Mouse (Mus musculus) urinary bladder, adult 18-20 months (tissue): ENCODE measurements around the gene Blm.
"Not testable (repeated sequence)": the region's sequence is repeated elsewhere in the genome, so short reads cannot be mapped to it uniquely, and the experiment has no call there.

Experiments used
- DNase-seq, 2 experiments: peaks; one replicate each; pipeline ENCODE4 v3.0.0; 2022; ENCODE audit warnings: low spot score in 2 of 2, mixed read lengths in 2 of 2

The Blm gene

GRCm38 (mm10) chr7:80534291-80535008, 469 bp downstream of the Blm start:
- peak in 1 of 2 experiments; percentile 2 for DNase-seq

GRCm38 (mm10) chr7:80531087-80531486, 3.8 kb downstream of the Blm start:
- DNase-seq, result no peak

- no peak for DNase-seq
These were observed 4.3 kb downstream of the Blm start for GRCm38 (mm10) chr7:80530646-80531045.

GRCm38 (mm10) chr7:80526698-80527097, 8.2 kb downstream of the Blm start:
- no peak for DNase-seq

- no peak for DNase-seq
These were observed 22.4 kb downstream of the Blm start for GRCm38 (mm10) chr7:80512408-80513085.

- not testable (repeated sequence) for DNase-seq
These were observed 27.2 kb downstream of the Blm start for GRCm38 (mm10) chr7:80507697-80508096.

- no peak for DNase-seq
These were observed 28.9 kb downstream of the Blm start for GRCm38 (mm10) chr7:80506007-80506406.

- DNase-seq, result no peak
These were observed 30.0 kb downstream of the Blm start for GRCm38 (mm10) chr7:80504920-80505319.

GRCm38 (mm10) chr7:80501006-80501405, 33.9 kb downstream of the Blm start:
- DNase-seq, result no peak

- DNase-seq, result no peak
These were observed 34.8 kb downstream of the Blm start for GRCm38 (mm10) chr7:80500099-80500498.

GRCm38 (mm10) chr7:80499190-80499962, 35.5 kb downstream of the Blm start:
- DNase-seq, result no peak

GRCm38 (mm10) chr7:80496656-80497055, 38.3 kb downstream of the Blm start:
- DNase-seq, result no peak

- DNase-seq, result no peak
These were observed 39.7 kb downstream of the Blm start for GRCm38 (mm10) chr7:80495210-80495609.

- DNase-seq, result no peak
These were observed 42.9 kb downstream of the Blm start for GRCm38 (mm10) chr7:80491995-80492394.

- no peak for DNase-seq
These were observed 43.8 kb downstream of the Blm start for GRCm38 (mm10) chr7:80491086-80491485.

- no peak for DNase-seq
These were observed 44.6 kb downstream of the Blm start for GRCm38 (mm10) chr7:80490351-80490750.

GRCm38 (mm10) chr7:80489445-80489844, 45.5 kb downstream of the Blm start:
- no peak for DNase-seq

- no peak for DNase-seq
These were observed 47.7 kb downstream of the Blm start for GRCm38 (mm10) chr7:80487239-80487638.

- no peak for DNase-seq
These were observed 54.8 kb downstream of the Blm start for GRCm38 (mm10) chr7:80480097-80480496.

- DNase-seq, result no peak
These were observed 61.1 kb downstream of the Blm start for GRCm38 (mm10) chr7:80473837-80474236.

- DNase-seq, result no peak
These were observed 66.1 kb downstream of the Blm start for GRCm38 (mm10) chr7:80468851-80469250.

- DNase-seq, result no peak
These were observed 67.6 kb downstream of the Blm start for GRCm38 (mm10) chr7:80467334-80467733.

- no peak for DNase-seq
These were observed 70.1 kb downstream of the Blm start for GRCm38 (mm10) chr7:80464831-80465230.
